10 mouse cellular contexts compared by ENCODE assay signal in the genomic region with DNA sequence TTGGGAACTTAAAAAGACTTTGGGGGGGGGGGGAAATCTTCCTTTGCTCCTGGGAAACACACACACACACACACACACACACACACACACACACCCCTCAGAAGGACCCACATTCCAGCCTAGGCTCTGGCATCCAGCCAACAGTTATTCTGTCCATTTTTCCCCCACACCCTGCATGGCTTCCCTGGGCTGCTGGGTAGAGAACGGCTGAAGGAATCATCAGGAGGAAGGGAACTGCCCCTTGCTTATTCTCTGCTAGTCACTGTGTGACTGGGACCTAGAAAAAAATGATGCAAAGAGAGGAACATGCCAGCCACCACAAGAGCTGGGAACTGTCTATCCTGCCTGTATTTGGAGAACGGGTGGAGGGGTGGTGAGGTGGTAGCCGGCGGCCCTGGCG.
DNase-seq lines count a peak whose midpoint lies in the region; ATAC-seq and TF ChIP-seq lines count a peak whose summit lies in the region.
"Had no signal": no experiment of that assay in that cellular context is flagged by ENCODE, and none has a peak within 500 bp of the region (broad histone marks: within the 10 kb centered on the region; RNA-seq: fewer than 3 reads in every experiment).

No protein-coding gene starts in this region.

- no peak overlapping the region; the same call in 1 of the 2 replicates for H3K9ac ChIP-seq in hindbrain, embryonic 13.5 days
- H3K9ac ChIP-seq in hindbrain, embryonic 11.5 days (ENCODE audit: low read depth, low read length): no peak overlapping the region
- no peak overlapping the region; the same call in 1 of the 2 replicates for H3K9ac ChIP-seq in midbrain, embryonic 14.5 days (replicated peaks; ENCODE audit: low read length)
- no peak overlapping the region for H3K9ac ChIP-seq in midbrain, embryonic 11.5 days (ENCODE audit: low read length)
- no peak overlapping the region; the same call in 1 of the 2 replicates for H3K9ac ChIP-seq in forebrain, postnatal 0 days
- H3K9ac ChIP-seq in midbrain, embryonic 15.5 days: no peak overlapping the region

- WGBS in hindbrain, embryonic 13.5 days: 61% methylated on average over 5 of the region's 5 CpGs
- 55% methylated on average over 5 of the region's 5 CpGs for WGBS in hindbrain, embryonic 11.5 days
- WGBS in midbrain, embryonic 14.5 days: 63% methylated on average over 5 of the region's 5 CpGs
- 61% methylated on average over 5 of the region's 5 CpGs for WGBS in midbrain, embryonic 11.5 days
- WGBS in forebrain, postnatal 0 days: 23% methylated on average over 5 of the region's 5 CpGs
- 34% methylated on average over 5 of the region's 5 CpGs for WGBS in midbrain, embryonic 15.5 days

- peak overlapping the region; percentile 40; the same call in 1 of the 2 replicates for H3K4me2 ChIP-seq in hindbrain, embryonic 13.5 days
- H3K4me2 ChIP-seq in hindbrain, embryonic 11.5 days (replicated peaks; ENCODE audit: low read depth, low read length): no peak overlapping the region
- H3K4me2 ChIP-seq in midbrain, embryonic 14.5 days (ENCODE audit: low read length): no peak overlapping the region; the same call in 1 of the 2 replicates
- no peak overlapping the region for H3K4me2 ChIP-seq in midbrain, embryonic 11.5 days
- no peak overlapping the region; the same call in 1 of the 2 replicates for H3K4me2 ChIP-seq in forebrain, postnatal 0 days (ENCODE audit: low read depth)
- no peak overlapping the region for H3K4me2 ChIP-seq in midbrain, embryonic 15.5 days

- intact Hi-C loops in gastrocnemius, adult 2 months (cut with DNase I): loop anchor here (2.0 to 5.0 kb wide), 2 partner anchors 161 to 521 kb away; no protein-coding TSS in a partner anchor

- H3K36me3 ChIP-seq in hindbrain, embryonic 13.5 days: no peaks in the 10 kb centered on the region
- no peaks in the 10 kb centered on the region for H3K36me3 ChIP-seq in hindbrain, embryonic 11.5 days (ENCODE audit: control insufficient read depth, insufficient read depth, low read length)
- H3K36me3 ChIP-seq in midbrain, embryonic 14.5 days (ENCODE audit: control insufficient read depth, insufficient read depth, low read length): no peaks in the 10 kb centered on the region
- no peaks in the 10 kb centered on the region for H3K36me3 ChIP-seq in midbrain, embryonic 11.5 days (ENCODE audit: control insufficient read depth, insufficient read depth, low read length)
- H3K36me3 ChIP-seq in forebrain, postnatal 0 days (ENCODE audit: insufficient read depth): no peaks in the 10 kb centered on the region; the same call in 1 of the 2 replicates
- H3K36me3 ChIP-seq in midbrain, embryonic 15.5 days (replicated peaks): no peaks in the 10 kb centered on the region; the same call in 1 of the 2 replicates

- peaks cover 27% of the 10 kb centered on the region for H3K4me1 ChIP-seq in hindbrain, embryonic 13.5 days (replicated peaks)
- H3K4me1 ChIP-seq in hindbrain, embryonic 11.5 days (replicated peaks; ENCODE audit: control insufficient read depth, insufficient read depth, low read length): no peaks in the 10 kb centered on the region
- H3K4me1 ChIP-seq in midbrain, embryonic 14.5 days (ENCODE audit: control insufficient read depth, insufficient read depth, low read length): peaks cover 13% of the 10 kb centered on the region; the same call in 1 of the 2 replicates
- no peaks in the 10 kb centered on the region for H3K4me1 ChIP-seq in midbrain, embryonic 11.5 days (ENCODE audit: control insufficient read depth, insufficient read depth, low read length)
- peaks cover 17% of the 10 kb centered on the region for H3K4me1 ChIP-seq in forebrain, postnatal 0 days (ENCODE audit: insufficient read depth)
- peaks cover 25% of the 10 kb centered on the region for H3K4me1 ChIP-seq in midbrain, embryonic 15.5 days

- DNase-seq in hindbrain, embryonic 11.5 days (ENCODE audit: low spot score): no peak
- peak; percentile 43 for DNase-seq in midbrain, embryonic 14.5 days
- DNase-seq in midbrain, embryonic 11.5 days (ENCODE audit: low spot score, missing footprints): no peak
- DNase-seq in forebrain, postnatal 0 days: peak; percentile 26
- DNase-seq in thymus, postnatal 4 days: no peak
- no peak for DNase-seq in gastrocnemius, adult 2 months
- DNase-seq: adrenal gland, adult 8-10 months; kidney, adult 8-10 months had no signal

- no peak for TF ChIP-seq CTCF in forebrain, postnatal 0 days (IDR thresholded peaks at IDR 0.05; ENCODE audit: low read depth)
- no peak for TF ChIP-seq CTCF in gastrocnemius, adult 2 months (IDR thresholded peaks at IDR 0.05)

- H3K27ac ChIP-seq in hindbrain, embryonic 13.5 days: 0 out of 2 replicates have a peak overlapping the region, but pooled peaks have one; percentile 60
- H3K27ac ChIP-seq in hindbrain, embryonic 11.5 days (ENCODE audit: low read depth, low read length): no peak overlapping the region
- H3K27ac ChIP-seq in midbrain, embryonic 14.5 days (replicated peaks; ENCODE audit: low read depth, low read length): no peak overlapping the region
- H3K27ac ChIP-seq in midbrain, embryonic 11.5 days (ENCODE audit: low read depth, low read length): no peak overlapping the region
- peak overlapping the region; percentile 69; the same call in 1 of the 2 replicates for H3K27ac ChIP-seq in forebrain, postnatal 0 days (ENCODE audit: low read depth, low read length)
- H3K27ac ChIP-seq in midbrain, embryonic 15.5 days: peak overlapping the region; percentile 64
- no peak overlapping the region for H3K27ac ChIP-seq in gastrocnemius, adult 2 months

- H3K9me3 ChIP-seq in hindbrain, embryonic 13.5 days: no peaks in the 10 kb centered on the region
- H3K9me3 ChIP-seq in hindbrain, embryonic 11.5 days (ENCODE audit: control insufficient read depth, low read length): no peaks in the 10 kb centered on the region
- H3K9me3 ChIP-seq in midbrain, embryonic 14.5 days (ENCODE audit: control insufficient read depth, low read length): no peaks in the 10 kb centered on the region
- H3K9me3 ChIP-seq in midbrain, embryonic 11.5 days (ENCODE audit: control insufficient read depth, low read length): no peaks in the 10 kb centered on the region
- H3K9me3 ChIP-seq in forebrain, postnatal 0 days (ENCODE audit: low read length): no peaks in the 10 kb centered on the region
- H3K9me3 ChIP-seq in midbrain, embryonic 15.5 days: no peaks in the 10 kb centered on the region

- H3K4me3 ChIP-seq in hindbrain, embryonic 13.5 days: no peak overlapping the region
- H3K4me3 ChIP-seq in hindbrain, embryonic 11.5 days (ENCODE audit: low read depth, low read length): no peak overlapping the region
- no peak overlapping the region for H3K4me3 ChIP-seq in midbrain, embryonic 14.5 days (replicated peaks; ENCODE audit: low read depth, low read length)
- no peak overlapping the region for H3K4me3 ChIP-seq in midbrain, embryonic 11.5 days (ENCODE audit: low read depth, low read length)
- H3K4me3 ChIP-seq in forebrain, postnatal 0 days (ENCODE audit: low read depth, low read length): no peak overlapping the region
- H3K4me3 ChIP-seq in midbrain, embryonic 15.5 days: no peak overlapping the region
- no peak overlapping the region for H3K4me3 ChIP-seq in gastrocnemius, adult 2 months

- peaks cover 9% of the 10 kb centered on the region; the same call in 1 of the 2 replicates for H3K27me3 ChIP-seq in hindbrain, embryonic 13.5 days
- H3K27me3 ChIP-seq in hindbrain, embryonic 11.5 days (ENCODE audit: control insufficient read depth, insufficient read depth, low read length): no peaks in the 10 kb centered on the region
- H3K27me3 ChIP-seq in midbrain, embryonic 14.5 days (ENCODE audit: control insufficient read depth, insufficient read depth, low read length): no peaks in the 10 kb centered on the region
- H3K27me3 ChIP-seq in midbrain, embryonic 11.5 days (ENCODE audit: control insufficient read depth, insufficient read depth, low read length): no peaks in the 10 kb centered on the region
- H3K27me3 ChIP-seq in forebrain, postnatal 0 days (ENCODE audit: insufficient read depth, low read length): no peaks in the 10 kb centered on the region
- no peaks in the 10 kb centered on the region for H3K27me3 ChIP-seq in midbrain, embryonic 15.5 days (replicated peaks)

- ATAC-seq in hindbrain, embryonic 13.5 days (ENCODE audit: low FRiP score): peak; percentile 18; the same call in 1 of the 2 replicates
- ATAC-seq in hindbrain, embryonic 11.5 days (ENCODE audit: low FRiP score): no peak
- ATAC-seq in midbrain, embryonic 14.5 days (ENCODE audit: low FRiP score, low TSS enrichment): peak; percentile 9; the same call in 1 of the 2 replicates
- no peak for ATAC-seq in midbrain, embryonic 11.5 days (ENCODE audit: low FRiP score)
- ATAC-seq in forebrain, postnatal 0 days: peak; percentile 5; the same call in 1 of the 2 replicates
- ATAC-seq in midbrain, embryonic 15.5 days (replicated peaks): no peak

Comparison
In these comparisons a context has a peak if more than half of its experiments do, and no peak if none do; other contexts are left out.
1. ATAC-seq: peak in hindbrain, embryonic 13.5 days (single experiment), midbrain, embryonic 14.5 days (single experiment) and forebrain, postnatal 0 days (single experiment); none in hindbrain, embryonic 11.5 days (single experiment), midbrain, embryonic 11.5 days (single experiment) and midbrain, embryonic 15.5 days (single experiment).
2. H3K27ac ChIP-seq: peak in hindbrain, embryonic 13.5 days (single experiment), forebrain, postnatal 0 days (single experiment) and midbrain, embryonic 15.5 days (single experiment); none in hindbrain, embryonic 11.5 days (single experiment), midbrain, embryonic 14.5 days (single experiment), midbrain, embryonic 11.5 days (single experiment) and gastrocnemius, adult 2 months (single experiment).
3. DNase-seq: peak in midbrain, embryonic 14.5 days (single experiment) and forebrain, postnatal 0 days (single experiment); none in hindbrain, embryonic 11.5 days (single experiment), midbrain, embryonic 11.5 days (single experiment), thymus, postnatal 4 days (single experiment) and gastrocnemius, adult 2 months (single experiment).